Mouse (Mus musculus): Measurements from ENCODE around the gene Kdelc2.

Gene Kdelc2

DNA sequence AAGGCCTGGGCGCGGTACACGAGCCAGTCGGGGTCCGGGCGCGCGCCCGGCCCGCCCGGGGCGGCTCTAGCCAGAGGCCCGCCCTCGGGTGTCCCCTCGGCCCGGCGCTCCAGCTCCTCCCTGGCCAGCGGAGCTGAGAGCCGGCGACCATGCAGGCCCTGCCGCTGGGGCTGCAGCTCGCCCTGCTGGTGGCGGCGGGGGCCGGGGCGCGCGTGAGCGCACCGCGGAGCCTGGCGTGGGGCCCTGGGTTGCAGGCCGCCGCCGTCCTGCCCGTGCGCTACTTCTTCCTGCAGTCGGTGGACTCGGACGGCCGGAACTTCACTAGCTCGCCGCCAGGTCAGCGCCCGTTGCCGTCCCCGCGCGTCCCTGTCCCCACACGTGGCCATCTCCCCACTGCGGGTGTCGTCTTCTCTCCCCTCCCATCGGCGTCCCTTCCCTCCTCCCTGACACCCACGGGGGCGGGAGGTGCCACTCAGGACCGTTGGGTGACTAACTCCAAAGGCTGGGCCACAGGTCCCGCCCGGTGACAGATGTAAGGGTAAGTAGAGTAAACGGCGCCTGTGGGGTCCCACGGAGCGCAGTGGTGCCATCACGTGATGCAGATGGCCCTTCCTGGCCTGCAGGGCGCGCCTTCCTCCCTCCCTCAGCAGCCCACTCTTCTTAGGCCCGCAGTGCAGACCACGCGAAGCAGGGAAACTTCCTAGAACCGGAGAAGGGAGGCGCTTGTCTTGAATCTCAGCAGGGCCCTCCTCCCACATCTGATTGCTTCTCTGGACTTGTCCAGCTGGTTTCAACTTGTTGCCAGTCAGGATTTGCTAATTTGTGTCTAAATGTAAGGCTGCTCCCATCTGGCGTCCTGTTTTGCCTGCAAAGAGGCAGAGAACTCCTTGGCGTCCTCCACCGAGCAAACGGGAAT is at the start of gene Kdelc2:
Gene Kdelc2, plus strand, starts transcription at position 75 of the 916 bp plus-strand sequence.
- in situ Hi-C loops (cut with MboI; ENCODE audit: low pct_unique_long_range_greater_than_20kb in 1 of 2, low sequenced_read_pairs in 2 of 2, unreplicated experiment in 1 of 2) = no loop called here

DNA sequence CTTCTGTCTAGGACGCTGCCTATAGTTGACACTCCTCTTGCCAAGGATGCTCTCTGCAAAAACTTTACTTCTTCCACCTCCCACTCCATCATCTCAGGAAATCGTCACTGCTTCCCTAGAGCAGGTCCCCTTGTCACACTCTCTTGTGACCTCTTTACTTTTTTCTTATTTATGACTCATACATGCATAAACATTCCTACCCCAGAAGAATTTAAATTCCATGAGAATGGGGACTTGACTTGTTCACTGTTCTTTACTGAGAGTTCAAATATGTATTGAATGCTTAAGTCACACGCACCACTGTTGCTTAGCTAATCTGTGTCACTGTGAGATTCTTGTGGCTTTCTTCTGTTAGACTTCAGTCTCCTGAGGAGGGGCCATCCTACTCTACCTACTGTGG is 48.7 kb upstream of the Kdelc2 start:
- in situ Hi-C loops (cut with MboI; ENCODE audit: low pct_unique_long_range_greater_than_20kb in 1 of 2, low sequenced_read_pairs in 2 of 2, unreplicated experiment in 1 of 2) = no loop called here

DNA sequence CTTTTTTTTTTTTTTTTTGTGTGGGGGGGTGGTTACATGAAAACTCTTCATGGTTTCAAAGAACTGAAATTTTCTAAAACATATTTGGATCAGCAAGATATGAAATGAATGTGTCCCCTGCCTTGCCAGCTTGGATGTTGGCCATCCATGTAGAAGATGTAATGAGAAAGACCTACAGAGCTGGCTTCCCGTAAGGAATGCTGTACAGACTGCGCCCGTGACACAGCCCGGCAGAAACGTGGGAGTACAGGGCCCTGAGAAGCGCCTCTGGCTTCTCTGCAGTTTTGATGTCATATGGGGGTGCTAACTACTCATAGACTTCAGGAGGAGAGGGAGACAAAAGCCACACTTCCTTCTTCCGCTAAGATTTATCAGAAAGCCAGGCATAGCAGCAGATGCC is 44.2 kb upstream of the Kdelc2 start:
- in situ Hi-C loops (cut with MboI; ENCODE audit: low pct_unique_long_range_greater_than_20kb in 1 of 2, low sequenced_read_pairs in 2 of 2, unreplicated experiment in 1 of 2) = no loop called here

DNA sequence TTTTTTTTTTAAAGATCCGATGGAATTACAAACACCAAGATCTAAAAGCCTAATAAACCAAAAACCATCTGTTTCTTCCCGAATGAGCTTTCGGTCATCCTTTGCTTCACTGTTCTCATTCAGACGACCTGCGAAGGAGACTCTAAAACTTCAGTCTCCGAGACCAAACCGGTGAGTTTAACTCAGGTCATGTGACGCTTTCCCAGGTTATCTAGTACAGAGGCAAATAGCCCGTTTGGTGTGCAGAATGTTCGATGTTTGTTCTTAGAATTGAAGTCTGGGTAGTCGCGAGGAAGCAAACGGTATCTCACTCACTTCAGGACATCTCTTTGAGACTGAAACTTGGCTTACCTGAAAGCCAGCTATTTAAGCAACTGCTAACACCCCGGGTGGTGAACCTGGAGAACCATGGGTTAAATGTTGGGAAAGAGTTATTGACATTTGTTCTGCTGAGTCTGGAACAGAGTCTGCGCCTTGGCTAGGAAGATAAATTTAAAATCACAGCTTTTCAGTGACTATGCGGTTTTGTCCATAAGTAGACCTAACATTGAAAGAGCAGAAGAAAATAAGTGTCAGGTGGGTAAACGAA is 43.4 kb upstream of the Kdelc2 start:
- in situ Hi-C loops (cut with MboI; ENCODE audit: low pct_unique_long_range_greater_than_20kb in 1 of 2, low sequenced_read_pairs in 2 of 2, unreplicated experiment in 1 of 2) = no loop called here

DNA sequence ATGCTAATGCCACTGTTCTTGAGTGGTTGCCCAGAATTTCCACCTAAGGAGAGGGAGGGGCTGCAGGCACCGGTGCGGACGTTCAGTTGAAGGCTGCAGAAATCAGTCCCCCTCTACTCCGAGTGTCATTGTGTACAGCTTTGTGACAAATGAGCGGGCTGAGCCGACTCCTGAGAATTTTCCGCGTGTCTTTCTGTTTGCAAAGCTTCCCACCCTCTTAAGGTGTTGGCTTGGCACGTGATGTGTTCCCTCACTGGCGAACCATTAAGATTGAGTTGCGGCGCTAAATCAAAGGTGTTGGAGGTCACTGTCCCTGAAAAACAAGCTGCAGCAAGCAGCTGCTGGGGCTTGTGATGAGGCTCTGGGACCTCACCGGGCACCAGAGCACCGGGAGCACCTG is 42.9 kb upstream of the Kdelc2 start:
- in situ Hi-C loops (cut with MboI; ENCODE audit: low pct_unique_long_range_greater_than_20kb in 1 of 2, low sequenced_read_pairs in 2 of 2, unreplicated experiment in 1 of 2) = no loop called here

DNA sequence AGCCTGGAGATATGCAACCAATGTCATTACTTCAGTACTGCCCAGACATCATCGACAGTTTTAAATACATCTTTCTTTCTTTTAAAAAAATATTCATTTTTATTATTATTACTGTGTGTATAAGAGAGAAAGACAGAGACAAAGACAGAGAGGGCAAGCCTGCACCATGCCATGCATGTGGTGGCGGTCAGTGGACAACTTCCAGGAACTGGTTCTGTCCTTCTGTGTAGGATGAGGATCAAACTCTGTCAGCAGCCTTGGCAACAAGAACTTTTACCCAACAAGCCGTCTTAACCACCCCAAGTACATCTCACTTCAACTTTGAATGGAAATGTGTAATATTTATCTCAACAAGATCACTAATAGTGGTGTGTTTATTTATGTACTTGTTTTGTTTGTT is 41.8 kb upstream of the Kdelc2 start:
- in situ Hi-C loops (cut with MboI; ENCODE audit: low pct_unique_long_range_greater_than_20kb in 1 of 2, low sequenced_read_pairs in 2 of 2, unreplicated experiment in 1 of 2) = no loop called here

GRCm38 (mm10) chr9:53344646-53345432 is 39.0 kb upstream of the Kdelc2 start:
- in situ Hi-C loops (cut with MboI; ENCODE audit: low pct_unique_long_range_greater_than_20kb in 1 of 2, low sequenced_read_pairs in 2 of 2, unreplicated experiment in 1 of 2) = no loop called here

GRCm38 (mm10) chr9:53345728-53346127 is 38.1 kb upstream of the Kdelc2 start:
- in situ Hi-C loops (cut with MboI; ENCODE audit: low pct_unique_long_range_greater_than_20kb in 1 of 2, low sequenced_read_pairs in 2 of 2, unreplicated experiment in 1 of 2) = no loop called here

DNA sequence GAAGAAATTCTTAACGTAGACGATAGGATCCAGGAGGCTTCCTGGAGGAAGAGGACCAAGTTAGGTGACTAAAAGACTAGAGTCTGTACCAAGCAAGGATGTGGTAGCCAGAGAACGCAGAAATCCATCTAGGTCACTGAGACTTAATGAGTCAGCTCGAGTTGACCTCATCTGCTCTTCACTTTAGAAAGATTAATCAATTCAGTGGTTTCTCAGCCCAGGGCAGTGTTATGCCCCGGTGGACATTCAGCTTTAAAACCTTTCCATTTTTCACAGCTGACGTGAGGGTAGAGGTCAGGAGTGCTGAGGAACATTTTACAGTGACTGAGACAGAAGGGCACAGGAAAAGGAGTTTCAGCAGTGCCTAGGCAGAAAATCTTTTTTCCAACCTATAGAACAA is 37.4 kb upstream of the Kdelc2 start:
- in situ Hi-C loops (cut with MboI; ENCODE audit: low pct_unique_long_range_greater_than_20kb in 1 of 2, low sequenced_read_pairs in 2 of 2, unreplicated experiment in 1 of 2) = no loop called here

DNA sequence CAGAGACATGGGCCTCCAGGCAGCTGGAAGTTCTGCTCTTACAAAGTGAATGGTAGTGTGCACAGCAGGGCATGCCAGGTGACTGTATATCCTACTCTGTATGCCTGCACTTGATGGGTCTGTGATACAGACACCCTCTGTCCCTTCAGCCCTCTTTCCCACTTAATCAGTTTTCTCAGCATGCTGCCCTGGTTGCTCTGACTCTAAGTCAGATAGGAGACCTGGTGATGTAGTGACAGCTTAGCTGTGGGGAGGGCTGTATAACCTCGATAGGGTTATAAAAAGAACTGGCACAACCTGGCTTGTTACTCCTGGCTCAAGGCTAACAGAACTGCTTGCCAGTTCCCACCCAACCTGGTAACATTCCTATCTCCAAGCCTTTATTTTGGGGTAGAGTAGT is 34.6 kb upstream of the Kdelc2 start:
- in situ Hi-C loops (cut with MboI; ENCODE audit: low pct_unique_long_range_greater_than_20kb in 1 of 2, low sequenced_read_pairs in 2 of 2, unreplicated experiment in 1 of 2) = no loop called here

DNA sequence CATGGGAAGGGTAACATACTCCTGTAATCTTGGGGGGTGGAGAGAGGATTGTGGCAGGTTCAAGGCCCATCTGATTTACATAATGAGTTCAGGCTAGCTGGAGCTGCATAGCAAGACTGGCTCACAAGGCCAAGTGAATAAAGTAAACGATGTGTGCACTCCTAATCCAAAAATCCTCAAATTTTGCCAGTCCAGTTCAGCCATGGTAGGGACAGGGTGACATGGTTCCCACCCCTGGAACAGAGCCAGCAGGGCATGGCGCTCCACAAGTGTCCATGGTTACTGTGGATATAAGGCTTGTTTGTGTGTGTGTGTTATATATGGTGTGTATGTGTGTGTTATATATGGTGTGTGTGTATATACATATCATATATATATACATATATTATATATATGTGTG is 33.5 kb upstream of the Kdelc2 start:
- in situ Hi-C loops (cut with MboI; ENCODE audit: low pct_unique_long_range_greater_than_20kb in 1 of 2, low sequenced_read_pairs in 2 of 2, unreplicated experiment in 1 of 2) = no loop called here

- in situ Hi-C loops (cut with MboI; ENCODE audit: low pct_unique_long_range_greater_than_20kb in 1 of 2, low sequenced_read_pairs in 2 of 2, unreplicated experiment in 1 of 2) = no loop called here
These were observed 31.9 kb upstream of the Kdelc2 start for GRCm38 (mm10) chr9:53351899-53352298.

- in situ Hi-C loops (cut with MboI; ENCODE audit: low pct_unique_long_range_greater_than_20kb in 1 of 2, low sequenced_read_pairs in 2 of 2, unreplicated experiment in 1 of 2) = no loop called here
These were observed 30.7 kb upstream of the Kdelc2 start for GRCm38 (mm10) chr9:53353161-53353560.

DNA sequence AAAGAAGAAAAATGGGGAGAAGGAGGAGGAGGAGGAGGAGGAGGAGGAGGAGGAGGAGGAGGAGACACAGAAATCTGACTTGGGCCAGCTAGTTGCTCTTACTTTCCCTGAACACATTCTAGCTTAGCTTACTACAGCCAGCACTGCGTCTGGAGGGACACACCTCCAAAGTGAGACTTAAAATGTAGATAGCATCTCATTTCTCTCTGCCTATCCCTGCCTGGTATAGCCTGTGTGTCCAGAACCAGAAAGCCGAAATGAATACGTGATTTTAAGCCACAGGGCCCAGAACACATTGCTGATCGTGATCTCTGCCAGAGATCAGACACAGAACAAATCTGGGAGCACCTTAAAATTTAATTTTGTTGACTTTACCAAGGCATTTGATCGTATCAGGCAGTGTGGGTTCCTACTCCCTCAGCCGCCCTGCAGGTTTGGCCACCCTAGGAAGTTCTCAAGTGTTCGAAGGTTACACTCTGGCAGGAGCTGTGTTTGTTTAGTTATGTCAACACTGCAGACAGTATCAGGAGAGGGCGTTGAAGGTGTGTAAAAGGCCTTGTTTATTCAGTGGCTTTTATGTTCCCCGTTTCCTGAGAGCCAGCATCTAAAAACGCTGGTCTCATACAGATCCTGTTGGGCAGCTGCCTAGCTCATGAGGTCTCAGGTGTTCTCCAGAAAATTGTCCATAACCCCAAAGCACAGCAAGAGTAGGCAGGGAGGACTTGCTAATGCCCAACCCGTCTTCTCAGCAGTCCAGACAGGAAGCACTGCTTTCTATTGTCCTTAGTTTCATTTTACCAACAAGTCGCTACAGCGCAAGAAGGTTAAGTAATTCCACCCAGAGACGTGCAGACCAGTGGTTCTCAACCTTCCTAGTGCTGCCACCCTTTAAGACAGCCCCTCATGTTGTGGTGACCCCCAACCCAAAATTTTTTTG is 27.3 kb upstream of the Kdelc2 start:
- in situ Hi-C loops (cut with MboI; ENCODE audit: low pct_unique_long_range_greater_than_20kb in 1 of 2, low sequenced_read_pairs in 2 of 2, unreplicated experiment in 1 of 2) = no loop called here

- in situ Hi-C loops (cut with MboI; ENCODE audit: low pct_unique_long_range_greater_than_20kb in 1 of 2, low sequenced_read_pairs in 2 of 2, unreplicated experiment in 1 of 2) = no loop called here
These were observed 12.5 kb upstream of the Kdelc2 start for GRCm38 (mm10) chr9:53371339-53371738.

GRCm38 (mm10) chr9:53375907-53376306 is 7.9 kb upstream of the Kdelc2 start:
- in situ Hi-C loops (cut with MboI; ENCODE audit: low pct_unique_long_range_greater_than_20kb in 1 of 2, low sequenced_read_pairs in 2 of 2, unreplicated experiment in 1 of 2) = no loop called here

GRCm38 (mm10) chr9:53376820-53377219 is 7.0 kb upstream of the Kdelc2 start:
- in situ Hi-C loops (cut with MboI; ENCODE audit: low pct_unique_long_range_greater_than_20kb in 1 of 2, low sequenced_read_pairs in 2 of 2, unreplicated experiment in 1 of 2) = no loop called here

- in situ Hi-C loops (cut with MboI; ENCODE audit: low pct_unique_long_range_greater_than_20kb in 1 of 2, low sequenced_read_pairs in 2 of 2, unreplicated experiment in 1 of 2) = no loop called here
These were observed 6.2 kb upstream of the Kdelc2 start for GRCm38 (mm10) chr9:53377597-53377996.
